Mouse (Mus musculus) layer of hippocampus, adult 9-10 months (tissue): ENCODE measurements around the gene Trmt61a.
A peak's percentile ranks its signal among the peaks of the same experiment; 100 is the strongest.
"Not testable (repeated sequence)": the region's sequence is repeated elsewhere in the genome, so short reads cannot be mapped to it uniquely, and the experiment has no call there.

Source experiments
- DNase-seq: peaks from one replicate; pipeline ENCODE4 v3.0.0; 2022; ENCODE audit warnings: low spot score

The Trmt61a gene

GRCm38 (mm10) chr12:111698346-111698913 lies 20.5 kb downstream of the Trmt61a start:
- no peak for DNase-seq

GRCm38 (mm10) chr12:111699542-111699941 lies 21.6 kb downstream of the Trmt61a start:
- no peak for DNase-seq

- no peak for DNase-seq
These were observed 23.1 kb downstream of the Trmt61a start for GRCm38 (mm10) chr12:111700920-111701458.

- no peak for DNase-seq
These were observed 25.4 kb downstream of the Trmt61a start for GRCm38 (mm10) chr12:111703301-111703700.

GRCm38 (mm10) chr12:111704609-111705008 lies 26.7 kb downstream of the Trmt61a start:
- no peak for DNase-seq

GRCm38 (mm10) chr12:111705186-111705973 lies 27.5 kb downstream of the Trmt61a start:
- no peak for DNase-seq

GRCm38 (mm10) chr12:111708181-111708580 lies 30.3 kb downstream of the Trmt61a start:
- DNase-seq = no peak

- DNase-seq = no peak
These were observed 32.2 kb downstream of the Trmt61a start for GRCm38 (mm10) chr12:111710091-111710490.

GRCm38 (mm10) chr12:111712476-111712875 lies 34.6 kb downstream of the Trmt61a start:
- no peak for DNase-seq

GRCm38 (mm10) chr12:111713004-111713651 lies 35.2 kb downstream of the Trmt61a start, which contains the start of the genes Bag5 and Apopt1:
TSS of gene Bag5 (minus strand) at chr12:111713257.
TSS of gene Apopt1 (plus strand) at chr12:111713261.
- DNase-seq = no peak

GRCm38 (mm10) chr12:111713880-111714279 lies 36.0 kb downstream of the Trmt61a start:
- DNase-seq = not testable (repeated sequence)

- no peak for DNase-seq
These were observed 38.6 kb downstream of the Trmt61a start for GRCm38 (mm10) chr12:111716505-111716904.

GRCm38 (mm10) chr12:111718656-111719055 lies 40.8 kb downstream of the Trmt61a start:
- no peak for DNase-seq

- no peak for DNase-seq
These were observed 42.3 kb downstream of the Trmt61a start for GRCm38 (mm10) chr12:111720222-111720621.

GRCm38 (mm10) chr12:111722654-111723053 lies 44.7 kb downstream of the Trmt61a start:
- DNase-seq = no peak

GRCm38 (mm10) chr12:111724638-111725337 lies 46.9 kb downstream of the Trmt61a start:
- no peak for DNase-seq

GRCm38 (mm10) chr12:111725338-111726121 lies 47.6 kb downstream of the Trmt61a start:
- peak; percentile 53 for DNase-seq

GRCm38 (mm10) chr12:111726122-111726463 lies 48.2 kb downstream of the Trmt61a start:
- no peak for DNase-seq

GRCm38 (mm10) chr12:111727956-111728355 lies 50.1 kb downstream of the Trmt61a start:
- DNase-seq = no peak

- no peak for DNase-seq
These were observed 54.2 kb downstream of the Trmt61a start for GRCm38 (mm10) chr12:111731822-111732807.
